Mouse (Mus musculus) thymus, adult 18-20 months (tissue): ENCODE measurements at regions not wholly inside any gene's neighbourhood (a gene's known extent, or its start where the extent isn't known, plus 50 kb on each side); places are given as distances from the start of the nearest gene placed in this dataset.

Experiments used
- DNase-seq, 2 experiments: peaks; one replicate each; pipeline ENCODE4 v3.0.0; 2022; ENCODE audit warnings: mixed read lengths in 2 of 2

DNA sequence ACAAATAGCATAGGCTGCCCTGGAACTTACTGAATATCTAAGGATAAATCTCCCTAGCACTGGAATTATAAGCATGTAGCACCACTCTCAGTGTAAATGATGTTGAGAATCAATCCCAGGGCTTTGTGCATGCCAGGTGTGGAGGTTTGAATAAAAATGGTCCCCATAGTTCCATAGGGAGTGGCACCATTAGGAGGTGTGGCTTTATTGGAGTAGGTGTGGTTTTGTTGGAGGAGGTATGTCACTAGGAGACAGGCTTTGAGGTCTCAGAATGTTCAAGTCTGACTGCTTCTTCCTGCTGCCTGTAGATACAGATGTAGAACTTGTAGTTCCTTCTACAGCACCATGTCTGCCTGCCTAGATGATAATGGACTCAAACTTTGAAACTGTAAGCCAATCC, 217.8 kb downstream of the Rsl24d1 start:
- no peak for DNase-seq

DNA sequence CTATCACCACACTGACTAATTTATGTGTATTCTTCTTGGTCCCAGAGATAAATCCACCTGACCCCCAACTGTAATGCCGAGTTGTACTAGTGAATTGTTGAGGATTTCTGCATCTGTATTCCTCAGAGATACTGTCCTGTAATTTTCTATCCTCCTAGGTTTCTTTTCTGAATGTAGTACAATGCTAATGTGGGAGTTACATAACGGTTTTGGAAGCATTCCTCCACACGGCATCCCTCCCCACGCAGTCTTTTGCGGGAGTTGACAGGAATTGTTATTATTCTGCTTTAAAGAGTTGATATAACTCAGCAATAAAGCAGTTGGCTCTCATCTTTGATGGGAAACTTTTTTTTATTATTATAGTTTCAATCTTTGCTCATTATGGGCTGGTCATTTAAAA, 222.8 kb downstream of the Rsl24d1 start:
- DNase-seq: no peak

DNA sequence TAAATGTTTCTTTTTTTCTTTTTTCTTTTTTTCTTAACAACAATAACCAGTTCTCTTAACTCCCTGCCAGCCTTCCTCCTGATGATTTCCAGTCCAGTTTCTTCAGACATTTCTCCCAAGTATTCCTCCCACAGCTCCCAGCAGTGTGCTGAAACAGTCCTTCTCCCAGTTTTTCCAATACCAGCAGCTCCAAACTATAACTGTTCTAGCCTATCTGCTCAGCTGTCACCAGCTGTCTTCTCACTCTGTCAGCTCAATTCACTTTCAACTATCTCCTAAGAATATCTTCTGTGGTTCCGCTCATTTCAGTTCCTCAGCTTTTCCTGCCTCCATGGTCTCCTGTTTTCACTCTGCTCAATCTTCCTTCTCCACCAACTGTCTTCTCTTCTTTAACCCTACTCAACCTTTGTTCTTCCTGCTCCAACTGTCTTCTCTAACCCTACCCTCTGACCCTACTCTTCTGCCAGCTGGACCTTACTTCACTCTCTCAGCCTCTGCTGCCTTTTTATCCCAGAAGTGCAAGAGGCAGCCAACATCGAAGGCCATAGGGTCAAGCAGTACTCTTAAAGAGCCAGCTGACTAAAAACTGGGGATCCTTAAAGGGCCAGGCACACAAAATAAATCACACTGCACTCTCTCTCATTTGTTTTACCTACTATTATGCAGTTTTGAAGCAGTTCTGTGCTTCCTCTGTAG, 224.0 kb downstream of the Rsl24d1 start:
- no peak for DNase-seq

- no peak for DNase-seq
These were observed 242.7 kb downstream of the Rsl24d1 start for GRCm38 (mm10) chr9:73355876-73356275.

- DNase-seq: no peak
These were observed 245.7 kb downstream of the Rsl24d1 start for GRCm38 (mm10) chr9:73358968-73359367.

GRCm38 (mm10) chr9:73380768-73381167, 267.5 kb downstream of the Rsl24d1 start:
- no peak for DNase-seq

DNA sequence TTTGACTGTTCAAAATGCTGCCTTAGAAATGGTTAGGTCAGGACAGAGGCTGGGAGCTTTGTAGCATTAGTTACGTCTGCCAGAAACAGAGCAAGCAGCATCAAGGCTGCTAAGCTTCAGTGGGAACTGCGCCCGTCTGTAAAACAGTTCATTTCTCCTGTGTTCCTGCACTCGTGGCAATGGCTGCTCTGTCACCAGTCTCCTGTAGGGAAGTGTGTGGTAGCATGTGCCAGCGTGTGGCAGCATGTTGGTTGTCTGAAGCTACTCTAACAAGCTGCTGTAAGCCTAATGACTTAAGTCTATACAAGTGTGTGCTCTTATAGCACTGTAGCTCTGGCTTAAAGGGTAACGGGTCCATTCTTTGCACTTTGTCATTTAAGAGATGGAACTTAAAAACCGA, 278.8 kb downstream of the Rsl24d1 start:
- DNase-seq: no peak

DNA sequence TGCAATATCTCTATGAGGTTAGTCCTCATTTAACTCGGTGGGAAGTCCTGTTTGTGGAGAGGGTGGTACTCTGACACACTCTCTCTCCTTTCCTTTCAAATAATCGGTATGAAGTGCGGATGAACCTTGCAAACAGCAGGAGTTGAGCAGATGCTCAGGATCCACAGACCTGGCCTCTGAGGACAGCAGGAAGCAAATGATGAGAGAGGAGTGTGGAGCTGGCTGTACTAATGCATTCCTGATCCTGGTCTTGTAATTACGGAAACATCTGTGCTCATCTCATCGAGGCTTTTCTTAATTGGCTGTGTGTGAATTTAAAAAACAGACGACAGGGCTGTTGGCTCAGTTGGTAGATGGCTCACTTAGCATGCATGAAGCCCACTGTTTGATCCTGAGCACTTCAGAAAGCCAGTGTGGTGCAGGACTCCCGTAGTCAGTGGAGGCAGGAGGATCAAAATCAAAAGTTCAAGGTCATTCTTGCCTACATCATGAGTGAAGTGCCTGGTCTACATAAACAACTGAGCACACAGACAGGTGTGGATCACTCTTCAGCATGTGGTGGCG, 300.2 kb downstream of the Rsl24d1 start:
- DNase-seq: no peak

DNA sequence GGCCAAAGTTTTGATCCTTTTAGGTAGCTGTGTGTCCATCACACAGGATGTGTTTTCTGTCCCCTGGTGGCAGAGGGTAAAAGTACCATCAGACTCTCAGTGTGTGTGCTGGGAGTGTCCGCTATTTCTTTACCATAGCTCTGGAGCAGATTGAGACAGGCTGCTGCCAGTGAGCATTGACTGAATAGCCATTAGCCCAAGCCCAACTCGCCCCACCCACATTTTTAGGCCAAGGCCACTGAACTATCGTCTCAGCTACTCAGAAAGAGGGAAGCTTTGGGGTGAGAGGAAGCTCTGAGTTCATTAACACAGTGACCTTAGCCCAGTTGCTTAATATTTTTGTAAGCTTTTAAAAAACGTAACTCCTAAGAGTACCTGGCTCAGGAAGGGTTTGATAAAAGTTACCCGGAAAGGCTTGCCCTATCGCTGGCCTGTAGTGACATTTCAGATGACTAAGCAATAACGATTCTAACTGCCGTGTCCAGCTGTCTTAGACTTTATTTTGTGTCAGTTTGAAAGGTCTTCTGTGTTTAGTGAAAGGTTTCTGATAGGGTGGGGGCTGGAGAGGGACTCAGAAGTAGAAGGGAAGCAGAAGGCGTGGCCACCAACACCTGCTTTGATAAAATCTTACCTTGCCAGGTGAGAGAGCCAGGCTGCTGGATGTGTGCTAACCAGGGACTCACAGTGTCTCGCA, 303.0 kb downstream of the Rsl24d1 start:
- DNase-seq: no peak
